Mouse (Mus musculus): Measurements from ENCODE around the gene Odr4. TPM values are rescaled to one million over a fixed set of nuclear protein-coding genes. Genes with fewer than 3 reads are reported as not detected.

Gene Odr4
- 13.6 TPM for polyA plus RNA-seq (2015; fragmentation: Illumina TruSeq; extraction: RNeasy Lipid Tissue Mini Kit (QIAGEN cat#74804); ENCODE audit: insufficient read depth, low read depth, low replicate concordance)

DNA sequence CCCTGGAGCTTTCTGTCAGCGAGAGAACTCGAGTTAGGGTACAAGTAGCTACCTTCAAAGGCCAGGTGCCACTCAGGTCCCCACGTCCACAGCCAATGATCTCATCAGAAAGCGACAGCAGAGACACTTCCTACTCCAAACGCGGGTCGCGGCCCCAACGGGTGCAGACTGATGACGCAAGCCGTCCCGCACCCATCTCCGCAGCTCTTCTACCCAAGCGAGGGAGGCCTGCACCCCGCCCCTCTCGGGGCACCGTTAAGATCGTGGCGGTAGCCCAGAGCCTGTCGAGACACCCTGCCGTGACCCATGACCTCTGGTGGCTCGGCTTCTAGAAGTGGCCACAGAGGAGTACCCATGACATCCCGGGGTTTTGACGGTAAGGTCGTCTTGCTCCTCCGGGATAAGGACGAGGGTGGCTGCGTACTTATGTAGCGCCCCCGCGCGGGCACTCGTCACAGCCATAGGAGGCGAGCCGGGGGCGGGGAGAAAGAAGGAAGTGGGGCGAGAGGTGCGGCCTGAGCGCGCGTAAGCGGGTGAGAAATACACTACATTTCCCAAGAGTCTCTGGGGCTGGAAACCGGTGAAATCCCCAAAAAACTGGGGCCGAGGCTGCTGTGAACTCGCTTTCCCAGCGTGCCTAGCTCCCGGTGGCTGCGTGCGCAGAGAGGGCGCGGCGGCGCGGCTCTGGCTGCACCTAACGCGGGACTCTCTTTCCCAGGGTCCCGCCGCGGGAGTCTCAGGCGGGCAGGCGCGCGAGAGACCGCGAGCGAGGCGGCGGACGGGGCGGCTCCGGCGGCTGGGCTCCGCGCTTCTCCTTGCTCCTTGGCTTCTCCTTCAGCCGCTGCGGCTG, at the start of gene Odr4, which contains the start of gene Tpr:
Gene Odr4, minus strand, starts transcription at position 443 of the 850 bp plus-strand sequence.
Gene Tpr, plus strand, starts transcription at position 201 of the 850 bp plus-strand sequence.

DNA sequence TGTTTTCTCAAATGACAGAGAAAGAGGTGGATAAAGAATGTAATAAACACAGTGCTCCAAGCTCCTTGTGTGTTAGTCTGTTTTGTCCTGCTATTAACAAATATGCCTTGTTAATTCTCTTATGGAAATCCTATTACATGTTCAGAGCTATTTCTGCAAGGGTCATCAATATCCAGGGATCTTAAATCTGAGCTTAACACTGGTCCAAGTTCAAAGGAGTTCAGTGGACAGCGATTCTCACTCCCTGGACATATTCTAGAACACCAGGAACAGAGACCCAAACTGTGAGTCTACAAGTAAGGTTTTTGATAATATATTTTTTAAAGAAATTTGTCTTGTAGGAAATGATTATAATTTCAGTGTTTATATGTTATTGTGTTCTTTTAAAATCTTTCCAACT, 73.7 kb downstream of the Odr4 start, which contains the start of gene Pdc:
Gene Pdc, plus strand, starts transcription at position 213 of the 400 bp plus-strand sequence.

Other genes with a start within 250 kb of the Odr4 start
- gene Pdc, start 73.7 kb downstream of the Odr4 start, polyA plus RNA-seq (2015; fragmentation: Illumina TruSeq; extraction: RNeasy Lipid Tissue Mini Kit (QIAGEN cat#74804); ENCODE audit: insufficient read depth, low read depth, low replicate concordance) = not detected
- 42.6 TPM for gene Tpr, start 242 bp downstream of the Odr4 start, polyA plus RNA-seq (2015; fragmentation: Illumina TruSeq; extraction: RNeasy Lipid Tissue Mini Kit (QIAGEN cat#74804); ENCODE audit: insufficient read depth, low read depth, low replicate concordance)
- gene Prg4, start 73.1 kb upstream of the Odr4 start, polyA plus RNA-seq (2015; fragmentation: Illumina TruSeq; extraction: RNeasy Lipid Tissue Mini Kit (QIAGEN cat#74804); ENCODE audit: insufficient read depth, low read depth, low replicate concordance) = 1.9 TPM

Measured in pancreas, adult 10 weeks (tissue).